Mouse (Mus musculus): ENCODE data around the gene Rapgef4.

Rapgef4 gene

DNA sequence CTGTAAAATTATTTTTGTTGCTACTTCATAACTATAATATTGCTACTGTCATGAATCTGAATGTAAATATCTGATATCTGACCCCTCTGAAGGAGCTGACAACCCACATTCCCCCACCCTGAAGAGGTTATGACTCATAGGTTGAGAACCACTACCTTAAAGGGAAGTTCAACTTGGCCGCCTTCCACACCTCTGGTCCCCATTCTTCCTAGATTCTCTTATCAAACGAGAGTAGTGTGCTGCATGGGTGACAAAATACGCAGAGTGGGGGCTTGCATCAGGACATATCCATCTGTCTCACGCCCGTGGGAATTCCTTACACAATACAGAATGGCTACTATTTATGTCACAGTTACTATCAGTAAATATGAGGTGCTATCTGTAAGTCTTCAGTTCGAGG lies 221.2 kb downstream of the Rapgef4 start:
- no peak for DNase-seq

DNA sequence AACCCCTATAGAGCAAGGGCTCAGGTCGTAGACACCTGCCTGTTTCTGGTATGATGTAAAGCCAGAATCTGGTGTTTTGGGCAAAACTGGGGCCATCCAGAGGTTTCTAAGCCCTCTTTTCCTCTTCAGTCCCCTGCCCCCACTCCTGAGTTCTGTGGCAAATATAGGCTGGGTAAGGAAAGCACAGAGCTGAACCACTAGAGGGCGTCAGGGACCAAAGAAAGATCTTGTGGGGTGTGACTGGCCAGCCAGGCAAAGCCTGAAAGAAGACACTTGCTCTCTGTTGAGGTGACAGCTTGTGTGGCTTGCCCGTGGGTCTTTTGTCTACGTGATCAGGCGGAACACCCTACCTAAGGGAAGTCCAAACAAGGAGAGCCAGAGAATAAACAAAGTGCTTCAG lies 222.6 kb downstream of the Rapgef4 start:
- DNase-seq: peak; percentile 64

DNA sequence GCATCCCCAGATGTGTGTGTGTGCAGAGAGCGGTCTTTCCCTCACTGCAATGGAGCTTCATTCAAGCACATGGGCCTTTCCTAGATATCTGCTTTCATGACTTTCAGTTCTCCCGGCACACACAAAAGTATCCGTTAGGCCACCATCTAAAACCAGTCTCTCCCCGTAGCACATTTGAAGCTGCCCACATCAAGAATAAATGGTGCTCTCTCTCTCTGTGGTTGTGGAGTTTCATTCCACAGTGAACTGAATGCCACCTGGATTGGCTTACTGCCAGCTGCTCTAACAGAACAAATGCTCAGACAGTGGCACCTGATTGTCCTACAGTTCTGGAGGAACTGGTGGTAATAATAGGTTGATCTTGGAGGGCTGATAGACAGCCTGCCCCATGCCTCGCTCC lies 224.8 kb downstream of the Rapgef4 start:
- DNase-seq: no peak

DNA sequence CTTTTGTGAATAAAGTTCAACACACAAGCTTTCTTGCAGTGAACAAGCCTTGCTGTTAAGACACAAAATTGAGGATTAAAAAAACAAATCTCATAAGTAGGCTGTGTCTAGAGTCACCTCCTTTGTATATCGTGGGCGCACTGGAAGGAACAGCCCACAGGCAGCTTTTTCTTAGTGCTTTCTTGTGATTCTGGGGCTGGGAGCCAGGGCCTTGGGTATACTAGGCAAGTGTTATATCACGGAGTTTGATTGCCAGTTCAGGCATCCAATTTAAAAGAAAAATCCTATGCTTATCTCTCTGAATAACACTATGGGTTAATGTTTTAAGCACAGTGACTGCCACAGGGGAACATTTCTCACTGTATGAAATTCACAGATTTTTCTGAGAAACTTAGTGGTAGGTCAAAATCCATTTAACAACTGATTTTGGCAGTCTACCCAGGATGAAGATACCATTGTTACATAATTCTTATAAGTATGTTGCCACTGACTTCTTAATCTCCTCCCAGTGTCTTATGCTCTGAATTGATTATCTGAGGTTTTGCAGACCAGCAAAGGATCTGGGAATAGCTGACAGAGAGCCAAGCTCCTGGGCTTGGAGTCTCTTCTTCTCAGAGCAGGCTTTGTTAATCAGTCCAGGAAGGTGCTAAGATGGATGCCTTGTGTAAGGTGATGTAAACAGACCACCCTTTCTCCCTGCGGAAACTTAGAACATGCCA lies 225.6 kb downstream of the Rapgef4 start:
- DNase-seq: no peak

DNA sequence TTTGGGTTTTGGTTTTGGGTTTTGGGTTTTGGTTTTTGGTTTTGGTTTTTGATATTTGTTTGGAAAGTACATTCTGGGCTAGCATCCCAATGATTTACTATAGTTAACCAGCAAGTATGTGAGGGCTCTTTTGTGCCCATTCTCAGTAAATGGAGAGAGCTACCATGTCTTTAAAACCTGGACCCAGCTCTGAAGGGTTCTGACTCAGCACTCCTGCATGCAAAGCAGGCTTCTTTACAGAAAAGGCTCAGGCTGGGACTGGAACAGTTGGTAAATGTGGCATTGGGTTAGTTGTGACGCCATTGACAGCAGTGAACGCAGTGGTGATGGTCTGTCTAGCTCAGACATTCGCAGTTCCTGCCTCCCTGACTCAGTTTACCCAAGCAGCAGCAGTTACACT lies 236.3 kb downstream of the Rapgef4 start:
- no peak for DNase-seq

DNA sequence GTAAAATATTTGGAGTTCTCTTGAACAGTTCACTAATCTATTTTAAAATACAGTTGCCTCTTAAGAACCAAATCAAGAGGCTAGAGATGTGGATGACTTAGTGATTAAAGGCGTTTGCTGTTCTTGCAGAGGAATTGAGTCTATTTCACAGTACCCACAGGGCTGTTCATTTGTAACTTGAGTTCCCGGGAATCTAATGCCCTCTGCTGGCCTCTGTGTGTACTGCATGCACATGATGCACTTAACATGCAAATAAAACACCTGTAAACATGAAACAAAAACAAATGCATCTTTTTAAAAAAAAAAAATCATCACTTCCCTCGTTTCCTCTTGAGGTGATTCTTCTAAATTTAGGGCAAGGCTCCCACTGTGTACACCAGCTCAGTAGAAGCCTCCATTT lies 238.9 kb downstream of the Rapgef4 start:
- peak; percentile 78 to 79 for DNase-seq

DNA sequence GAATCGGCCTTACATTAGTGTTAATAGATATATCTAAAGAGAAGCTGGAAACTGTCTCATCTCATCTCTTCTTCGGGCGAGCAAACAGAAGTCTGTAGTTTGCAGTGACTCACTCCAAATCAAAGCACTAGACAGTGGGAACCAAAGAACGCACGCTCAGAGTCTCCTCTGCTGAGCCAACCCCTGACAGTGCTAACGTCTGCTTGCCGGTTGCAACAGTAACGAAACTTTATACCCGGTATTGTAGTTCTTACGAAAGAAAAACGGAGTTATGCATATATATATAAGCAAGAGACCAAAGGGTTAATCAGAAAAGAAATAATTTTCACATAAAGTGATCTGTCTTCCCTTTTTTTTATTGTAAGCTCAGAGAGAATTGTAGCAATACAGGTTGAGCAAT lies 240.2 kb downstream of the Rapgef4 start:
- no peak for DNase-seq

DNA sequence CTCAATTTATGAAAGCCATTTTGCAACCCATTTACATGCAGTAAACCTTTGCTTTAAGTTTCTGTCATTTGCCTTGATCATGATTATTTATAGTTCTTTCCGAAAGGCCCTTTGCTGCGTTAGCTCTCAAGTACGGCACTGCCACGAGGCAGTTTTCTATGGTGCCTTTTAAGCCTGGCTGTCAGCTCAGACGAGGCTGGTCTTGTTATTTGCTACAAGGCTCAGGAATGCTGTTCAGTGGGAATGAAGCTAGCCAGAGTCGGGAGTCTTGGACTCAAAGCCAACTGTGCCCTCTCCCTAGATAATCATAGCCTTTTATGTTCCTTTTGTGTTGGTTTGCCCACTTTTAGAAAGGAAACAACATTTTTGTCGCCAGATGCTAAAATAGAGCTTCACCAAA lies 240.7 kb downstream of the Rapgef4 start:
- no peak for DNase-seq

DNA sequence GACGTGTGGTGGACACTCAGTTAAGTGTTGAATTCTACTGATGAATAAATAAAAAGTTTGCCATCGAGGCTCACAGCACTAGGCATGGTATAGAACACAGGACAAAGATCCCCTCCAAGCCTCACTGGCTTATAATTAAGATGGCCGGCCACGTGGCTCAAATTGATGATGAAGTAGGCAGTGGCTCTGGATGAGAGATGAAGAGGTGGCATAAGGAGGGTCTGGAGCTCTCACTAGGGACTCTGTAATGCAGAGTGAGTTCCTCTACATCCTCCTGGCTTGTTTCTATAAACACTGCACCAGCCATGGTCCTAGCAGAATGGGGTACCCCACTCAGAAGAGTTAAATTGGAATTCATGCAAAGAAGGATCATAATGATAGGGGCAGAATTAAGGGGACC lies 241.2 kb downstream of the Rapgef4 start:
- DNase-seq: no peak

DNA sequence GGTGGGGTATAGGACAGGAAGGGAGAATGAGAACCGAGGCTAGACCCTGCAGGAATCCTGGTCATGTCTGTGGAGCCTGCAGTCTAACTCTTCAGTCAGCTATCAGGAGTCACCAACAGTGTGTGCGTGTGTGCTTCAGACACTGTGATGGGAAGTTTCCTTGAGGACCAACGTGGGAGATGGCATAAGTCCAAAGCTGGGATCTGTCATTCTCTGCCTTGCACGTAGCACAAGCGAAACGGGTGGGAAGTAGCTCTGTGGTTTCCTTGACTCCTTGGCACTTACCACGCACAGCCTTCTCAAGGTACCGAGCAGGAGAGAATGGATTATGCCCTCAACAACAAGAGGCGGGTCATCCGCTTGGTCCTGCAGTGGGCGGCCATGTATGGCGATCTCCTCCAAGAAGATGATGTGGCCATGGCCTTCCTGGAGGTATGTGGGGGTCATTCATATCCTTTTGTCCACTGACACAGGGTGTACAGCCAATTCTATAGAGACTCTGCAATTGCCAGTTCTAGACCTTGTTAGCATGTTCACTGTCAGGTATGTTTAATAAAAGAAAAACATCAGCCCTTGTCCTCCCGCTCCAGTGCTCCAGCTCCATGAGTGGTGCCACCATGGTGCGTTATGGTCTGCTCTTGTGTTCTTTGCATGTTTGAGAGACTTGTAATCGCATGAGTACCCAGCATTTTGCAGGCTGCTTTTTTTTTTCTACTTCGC lies 241.9 kb downstream of the Rapgef4 start:
- no peak for DNase-seq

DNA sequence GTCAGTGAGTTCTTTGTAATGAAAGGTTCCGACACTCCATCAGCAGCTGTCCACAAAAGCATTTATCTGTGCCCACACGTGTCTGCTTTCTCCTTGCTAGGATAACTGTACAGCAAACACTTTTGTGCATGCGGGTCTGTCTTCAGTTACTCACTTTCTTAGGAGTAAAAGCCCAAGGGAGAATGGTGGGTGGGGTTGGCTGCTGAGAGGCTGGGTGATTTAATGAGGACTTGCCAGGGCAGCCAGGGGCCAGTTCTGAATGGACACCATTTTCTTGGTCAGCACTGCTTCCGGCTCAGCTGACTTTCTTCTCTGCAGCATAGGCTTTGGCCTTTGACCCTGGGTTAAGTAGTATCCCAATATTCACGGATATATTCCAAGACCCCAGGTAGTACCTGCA lies 242.4 kb downstream of the Rapgef4 start:
- DNase-seq: no peak

DNA sequence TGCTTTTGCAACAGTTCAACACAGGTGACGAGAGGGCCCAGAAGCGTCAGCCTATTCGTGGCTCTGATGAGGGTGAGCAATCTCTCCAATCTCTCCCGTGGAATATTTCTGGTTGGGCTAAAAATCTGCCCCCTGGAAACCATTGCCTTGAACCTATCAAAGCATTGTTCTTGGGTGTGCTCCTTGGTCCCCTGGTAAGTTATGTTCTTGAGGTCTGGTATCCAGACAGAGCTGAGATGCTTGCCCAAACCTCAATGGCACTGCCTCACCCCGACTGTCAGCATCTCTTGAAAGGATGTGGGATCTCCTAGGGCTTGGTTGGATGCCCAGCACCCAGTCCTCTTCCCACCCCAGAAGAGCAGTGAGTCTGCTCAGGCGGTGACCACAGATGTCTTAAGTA lies 245.0 kb downstream of the Rapgef4 start:
- DNase-seq: no peak

DNA sequence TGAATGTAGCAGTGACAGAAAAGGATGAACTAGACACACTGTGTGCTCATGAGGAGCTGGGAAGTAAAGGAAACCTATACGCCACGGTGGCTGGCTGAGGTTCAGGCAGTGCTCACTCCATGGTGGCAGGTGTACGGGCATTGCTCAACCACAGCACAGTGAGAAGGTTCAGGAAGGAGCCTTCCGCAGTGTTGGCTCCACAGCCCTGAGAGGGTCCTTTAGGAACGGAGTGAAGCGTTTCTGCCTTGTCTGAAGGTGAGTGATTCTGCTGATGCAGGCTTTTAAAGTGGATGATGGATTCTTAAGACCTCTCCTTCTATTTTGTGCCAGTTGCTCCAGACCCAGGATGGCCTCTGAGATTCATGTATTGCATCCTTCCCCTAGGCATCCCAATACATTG lies 246.4 kb downstream of the Rapgef4 start:
- DNase-seq: no peak

DNA sequence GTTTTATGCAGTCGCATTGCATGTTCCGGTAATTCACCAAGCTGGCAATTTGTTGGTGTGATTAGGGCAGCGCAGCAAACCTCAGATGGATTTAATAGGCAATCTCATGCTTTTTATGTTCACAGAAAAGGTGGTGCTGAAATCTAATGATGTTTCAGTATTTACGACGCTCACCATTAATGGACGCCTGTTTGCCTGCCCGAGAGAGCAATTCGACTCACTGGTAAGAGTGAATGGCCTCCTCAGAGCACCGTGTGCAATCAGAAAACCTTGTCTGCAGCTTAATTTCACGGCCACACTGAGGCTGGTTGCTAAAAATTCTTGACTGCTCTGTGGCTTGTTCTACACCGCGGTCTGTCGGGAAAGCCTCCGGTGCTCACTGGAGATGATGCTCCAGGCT lies 247.8 kb downstream of the Rapgef4 start:
- no peak for DNase-seq

DNA sequence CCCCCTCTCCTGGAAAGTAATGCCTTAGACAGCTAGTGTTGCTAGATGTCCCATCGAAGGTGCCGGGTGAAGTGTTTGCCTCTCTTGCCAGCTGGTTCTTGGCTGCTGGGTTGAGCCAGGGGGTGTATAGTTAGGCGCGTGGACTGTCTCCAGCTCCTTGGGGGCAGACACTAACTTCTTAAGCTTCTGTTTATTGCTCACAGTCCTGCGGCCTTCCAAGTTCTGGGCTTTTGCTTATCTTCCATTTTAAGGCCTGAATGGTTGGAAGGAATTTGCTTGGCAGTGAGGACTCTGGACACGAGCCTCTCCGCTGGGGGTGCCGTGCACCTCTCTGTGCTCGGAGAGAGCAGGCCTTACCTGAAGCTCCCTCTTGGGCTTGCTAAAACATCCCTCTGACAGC lies 249.5 kb downstream of the Rapgef4 start:
- no peak for DNase-seq

DNA sequence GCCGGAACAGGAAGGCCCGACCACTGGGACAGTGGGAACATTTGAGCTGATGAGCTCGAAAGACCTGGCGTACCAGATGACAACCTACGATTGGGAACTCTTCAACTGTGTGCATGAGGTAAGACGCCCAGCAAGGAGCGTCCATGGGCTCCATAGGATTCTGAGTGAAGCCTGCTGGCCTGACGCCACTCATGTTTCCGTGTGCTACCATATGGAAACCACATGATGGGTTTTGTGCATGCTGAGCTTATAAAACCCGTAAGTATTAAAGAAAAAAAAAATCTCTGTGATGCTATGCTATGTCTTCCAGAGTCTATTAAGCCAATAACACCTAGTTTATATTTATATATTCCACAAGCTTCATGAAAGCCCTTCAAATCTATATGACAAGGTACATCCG lies 253.0 kb downstream of the Rapgef4 start:
- no peak for DNase-seq

DNA sequence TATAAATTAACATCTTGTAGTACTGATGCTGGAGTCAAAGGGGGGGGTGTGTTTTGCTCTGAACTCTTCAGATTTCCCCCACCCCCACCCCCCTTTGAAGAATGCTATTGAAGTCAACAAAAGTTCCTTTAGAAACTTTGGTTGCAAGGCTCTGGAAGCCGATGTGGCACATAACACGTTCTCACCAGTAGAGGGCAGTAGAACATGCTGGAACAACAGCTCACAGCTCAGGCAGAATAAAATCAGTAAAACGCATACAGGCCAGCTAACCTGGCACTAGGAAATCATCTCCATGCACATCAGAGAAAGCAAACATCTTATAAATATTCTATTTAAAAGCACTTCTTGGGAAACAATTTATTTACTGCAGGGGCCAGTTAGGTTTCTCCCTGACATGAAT lies 253.9 kb downstream of the Rapgef4 start:
- DNase-seq: peak; percentile 55 to 61

DNA sequence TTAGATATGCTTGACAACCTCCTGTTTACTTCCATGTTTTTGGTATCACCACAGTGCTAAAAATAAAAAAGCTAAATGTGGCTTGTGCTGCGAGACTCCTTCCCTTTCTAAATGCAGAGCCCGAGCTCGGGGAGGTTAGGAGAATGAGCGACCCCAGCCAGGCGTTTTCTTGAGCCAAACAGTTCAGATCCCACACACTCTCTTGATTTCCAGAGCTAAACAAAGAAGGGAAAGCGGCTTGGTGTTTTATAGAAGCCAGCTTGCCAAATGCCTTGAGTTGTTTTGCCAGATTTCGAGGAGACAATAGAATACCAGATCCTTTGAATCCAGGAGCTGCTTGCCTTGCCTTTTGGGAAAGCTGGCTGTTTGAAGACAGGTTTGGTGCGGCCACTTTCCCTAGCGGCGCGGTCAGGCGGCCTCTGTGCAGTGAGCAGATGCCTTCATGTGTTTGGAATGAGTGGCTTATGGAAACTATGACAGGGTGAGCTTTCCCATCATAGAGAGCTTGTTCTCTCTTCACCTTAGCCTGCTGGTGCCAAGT lies 254.4 kb downstream of the Rapgef4 start:
- DNase-seq: no peak

DNA sequence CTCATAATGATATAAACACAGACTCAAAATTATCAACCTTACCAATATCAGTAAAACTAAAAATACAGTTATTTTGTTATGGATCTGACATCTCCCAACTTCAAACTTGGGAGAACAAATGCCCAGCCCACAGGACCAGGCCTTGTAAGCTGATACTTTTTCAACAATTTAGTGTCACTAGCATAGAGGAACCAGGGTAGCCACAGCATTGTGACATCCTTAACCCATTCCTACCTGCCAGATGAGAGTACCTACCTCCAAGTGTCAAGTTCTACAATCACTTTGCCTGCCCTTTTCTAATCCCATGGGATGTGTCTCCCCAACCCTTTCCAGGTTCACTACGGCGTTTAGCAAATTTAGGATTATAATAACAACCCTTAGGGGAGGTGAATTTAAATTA lies 257.4 kb downstream of the Rapgef4 start:
- no peak for DNase-seq

DNA sequence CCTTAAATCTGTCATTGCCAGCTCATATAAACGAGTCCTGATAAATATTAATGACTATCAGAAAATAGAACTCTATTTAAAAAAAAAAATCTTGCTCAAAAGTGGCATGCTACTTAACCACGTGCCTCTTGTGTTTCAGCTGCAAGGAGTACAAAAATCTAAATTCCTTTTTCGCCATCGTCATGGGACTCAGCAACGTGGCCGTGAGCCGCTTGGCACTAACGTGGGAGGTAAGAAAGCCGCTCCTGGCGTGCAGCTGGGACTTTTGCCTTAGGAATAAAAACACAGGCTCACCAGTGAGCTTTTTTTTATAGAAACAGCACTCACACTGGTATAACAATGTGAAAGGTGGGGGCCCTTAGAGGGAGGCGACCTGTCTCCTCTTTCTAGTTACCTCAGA lies 257.9 kb downstream of the Rapgef4 start:
- DNase-seq: no peak

DNA sequence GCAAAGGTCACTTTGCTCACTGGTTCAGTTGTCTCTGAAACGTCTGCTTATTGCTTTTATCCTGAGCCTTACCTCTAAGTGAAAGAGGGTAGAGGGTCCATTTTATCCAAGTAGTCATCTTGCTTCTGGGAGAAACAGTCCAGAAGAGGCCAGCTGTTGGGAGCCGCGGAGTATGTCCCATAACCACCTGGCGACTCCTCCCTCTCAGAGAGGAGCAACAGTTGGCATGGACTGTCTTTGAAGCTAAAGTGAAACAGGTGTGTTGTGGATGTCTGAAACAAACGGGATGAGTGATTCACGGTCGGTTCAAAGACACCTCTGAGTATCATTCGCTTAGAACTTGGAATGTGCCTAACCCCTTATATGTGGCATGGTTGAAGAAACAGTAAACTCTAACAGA lies 258.4 kb downstream of the Rapgef4 start:
- no peak for DNase-seq

DNA sequence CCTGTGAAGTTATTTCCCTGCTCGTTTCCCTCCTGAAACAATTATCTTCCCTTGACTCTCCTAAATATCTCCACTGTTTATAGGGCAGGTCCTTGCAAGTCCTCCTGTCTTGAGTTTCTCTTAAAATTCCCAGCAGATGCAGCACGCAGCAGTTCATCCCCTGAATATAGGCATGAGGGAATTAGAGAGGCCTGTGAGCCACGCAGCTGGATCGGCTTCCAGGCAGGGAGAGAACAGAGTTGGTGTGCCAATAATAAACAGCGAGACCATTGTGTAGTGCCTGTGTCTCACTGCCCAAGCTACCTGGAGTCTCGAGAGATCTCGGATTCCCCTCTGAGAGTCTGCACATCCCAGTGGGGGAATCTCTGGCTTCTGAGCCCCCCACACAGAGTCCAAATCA lies 259.0 kb downstream of the Rapgef4 start:
- DNase-seq: no peak

DNA sequence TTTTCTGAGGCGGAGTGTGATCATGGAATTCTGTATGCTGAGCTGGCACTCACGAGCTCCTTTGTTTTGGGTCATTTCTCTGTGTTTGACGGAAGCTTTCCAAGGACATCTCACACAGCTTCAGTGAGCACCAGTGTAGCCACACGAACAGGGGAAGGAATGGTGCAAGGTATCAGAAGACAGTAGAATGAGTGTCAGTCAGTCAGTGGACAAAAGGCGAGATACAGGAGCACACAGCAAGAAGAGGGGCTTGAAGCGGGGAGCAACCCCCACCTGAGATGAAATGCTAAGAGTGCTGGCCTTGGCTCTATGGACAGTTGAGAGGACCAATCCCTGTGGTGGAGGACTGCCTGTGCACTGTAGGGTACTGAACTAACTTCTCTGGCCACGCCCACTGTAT lies 259.7 kb downstream of the Rapgef4 start:
- DNase-seq: no peak

DNA sequence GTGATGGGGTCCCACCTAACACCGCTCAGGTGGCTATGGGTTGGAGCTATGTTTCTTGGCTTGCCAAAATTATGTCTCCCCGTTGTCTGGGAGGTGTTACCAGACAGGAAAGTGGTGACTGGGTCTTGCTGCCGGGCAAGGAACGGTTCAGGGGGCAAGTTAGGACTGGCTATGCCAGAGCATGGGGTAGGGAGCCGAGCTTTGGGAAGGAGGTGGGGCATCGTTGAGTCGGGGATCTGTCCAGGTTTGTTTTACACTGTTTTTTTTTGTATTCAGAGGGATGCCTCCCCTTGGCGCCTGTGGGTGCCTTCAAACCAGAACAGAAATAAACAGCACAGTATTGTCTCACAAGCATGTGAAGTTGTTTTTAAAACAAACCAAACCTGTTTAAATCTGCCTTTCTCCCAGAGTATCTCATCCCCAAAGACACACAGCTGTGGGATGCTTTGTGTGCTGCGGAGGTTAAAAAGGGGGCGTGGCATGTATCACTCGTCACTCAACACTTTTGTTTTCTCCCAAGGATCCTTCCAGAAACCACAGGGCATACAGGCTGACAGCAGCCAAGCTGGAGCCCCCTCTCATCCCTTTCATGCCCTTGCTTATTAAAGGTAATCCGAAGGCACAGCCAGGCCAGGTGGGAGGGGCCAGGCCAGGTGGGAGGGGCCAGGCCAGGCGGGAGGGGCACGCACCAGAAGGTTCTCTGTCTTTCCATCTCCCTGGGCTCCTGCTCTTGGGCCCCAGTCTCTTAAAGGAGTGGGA lies 260.9 kb downstream of the Rapgef4 start:
- DNase-seq: no peak
